Mouse (Mus musculus) cerebellum, adult 11 months (tissue): ENCODE measurements at regions not wholly inside any gene's neighbourhood (a gene's known extent, or its start where the extent isn't known, plus 50 kb on each side); places are given as distances from the start of the nearest gene placed in this dataset.

Source experiments
- DNase-seq: peaks from one replicate; pipeline ENCODE4 v3.0.0; 2022

GRCm38 (mm10) chr10:111111020-111111419 lies 53.5 kb upstream of the Osbpl8 start:
- DNase-seq, result no peak

GRCm38 (mm10) chr10:111108658-111109633 lies 55.6 kb upstream of the Osbpl8 start:
- peak; percentile 45 for DNase-seq

- DNase-seq, result no peak
These were observed 56.7 kb upstream of the Osbpl8 start for GRCm38 (mm10) chr10:111107852-111108251.

- no peak for DNase-seq
These were observed 57.2 kb upstream of the Osbpl8 start for GRCm38 (mm10) chr10:111107387-111107786.

- DNase-seq, result no peak
These were observed 58.1 kb upstream of the Osbpl8 start for GRCm38 (mm10) chr10:111106411-111106810.

- DNase-seq, result no peak
These were observed 58.9 kb upstream of the Osbpl8 start for GRCm38 (mm10) chr10:111105662-111106061.

- DNase-seq, result no peak
These were observed 61.0 kb upstream of the Osbpl8 start for GRCm38 (mm10) chr10:111103512-111103911.

GRCm38 (mm10) chr10:111103086-111103485 lies 61.5 kb upstream of the Osbpl8 start:
- no peak for DNase-seq

- no peak for DNase-seq
These were observed 62.4 kb upstream of the Osbpl8 start for GRCm38 (mm10) chr10:111101901-111102761.

GRCm38 (mm10) chr10:111099812-111100464 lies 64.6 kb upstream of the Osbpl8 start:
- peak; percentile 67 for DNase-seq

- no peak for DNase-seq
These were observed 65.3 kb upstream of the Osbpl8 start for GRCm38 (mm10) chr10:111099059-111099811.

- DNase-seq, result no peak
These were observed 67.3 kb upstream of the Osbpl8 start for GRCm38 (mm10) chr10:111097245-111097644.

- DNase-seq, result no peak
These were observed 67.7 kb upstream of the Osbpl8 start for GRCm38 (mm10) chr10:111096811-111097210.

- DNase-seq, result no peak
These were observed 70.1 kb upstream of the Osbpl8 start for GRCm38 (mm10) chr10:111094405-111094804.

GRCm38 (mm10) chr10:111089382-111089781 lies 75.2 kb upstream of the Osbpl8 start:
- DNase-seq, result no peak

- no peak for DNase-seq
These were observed 75.6 kb upstream of the Zdhhc17 start for GRCm38 (mm10) chr10:111085561-111085960.

- DNase-seq, result no peak
These were observed 74.4 kb upstream of the Zdhhc17 start for GRCm38 (mm10) chr10:111084267-111084780.

- no peak for DNase-seq
These were observed 73.9 kb upstream of the Zdhhc17 start for GRCm38 (mm10) chr10:111083861-111084260.

GRCm38 (mm10) chr10:111083338-111083737 lies 73.4 kb upstream of the Zdhhc17 start:
- DNase-seq, result no peak

GRCm38 (mm10) chr10:111080322-111080721 lies 70.4 kb upstream of the Zdhhc17 start:
- DNase-seq, result no peak

- no peak for DNase-seq
These were observed 69.1 kb upstream of the Zdhhc17 start for GRCm38 (mm10) chr10:111079051-111079450.

GRCm38 (mm10) chr10:111077632-111078031 lies 67.7 kb upstream of the Zdhhc17 start:
- DNase-seq, result no peak
